Mouse (Mus musculus): ENCODE data around the gene Glis1.
A peak's percentile ranks its signal among the peaks of the same experiment; 100 is the strongest.

Glis1 gene

DNA sequence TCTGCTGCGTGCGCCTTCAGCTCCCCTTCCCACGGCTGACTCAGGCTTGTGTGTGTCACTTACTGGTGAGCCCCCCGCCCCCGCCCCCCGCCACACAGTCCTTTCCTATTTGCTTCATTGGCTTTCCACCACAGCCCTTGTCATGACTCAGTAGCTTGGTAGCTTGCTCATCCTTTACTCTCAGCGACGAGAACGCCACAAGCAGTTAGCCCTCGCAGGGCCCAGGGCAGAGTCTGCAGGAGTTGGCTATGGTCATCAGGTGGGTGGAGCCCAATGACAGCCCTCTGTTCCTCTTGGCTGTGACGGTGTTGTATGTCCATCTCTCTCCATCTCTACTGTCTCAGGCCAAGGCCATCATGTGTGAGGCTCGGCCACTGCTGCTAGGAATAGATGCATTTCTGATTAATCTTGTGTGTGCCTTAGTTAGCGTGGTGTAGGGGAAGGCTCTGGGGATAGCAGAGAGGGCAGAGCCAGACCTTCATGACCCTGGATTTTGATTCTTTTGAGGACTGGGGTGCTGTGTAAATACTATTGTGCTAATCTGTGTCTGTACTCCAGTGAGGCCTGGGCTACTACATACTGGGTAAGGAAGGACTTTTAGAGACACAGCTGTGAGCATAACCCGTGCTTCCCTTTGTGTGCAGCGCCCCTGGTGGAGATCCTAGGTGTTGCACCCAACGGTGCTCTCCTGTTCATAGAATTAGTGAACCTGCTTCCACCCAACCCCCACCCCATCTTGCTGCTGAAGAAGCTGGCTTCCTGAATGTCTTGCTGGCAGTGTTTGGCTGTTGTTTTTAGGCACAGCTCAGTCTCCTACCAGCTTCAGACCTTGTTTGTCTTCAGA, 19.0 kb downstream of the Glis1 start:
- peak; percentile 93 for DNase-seq (ENCODE audit: low spot score)

DNA sequence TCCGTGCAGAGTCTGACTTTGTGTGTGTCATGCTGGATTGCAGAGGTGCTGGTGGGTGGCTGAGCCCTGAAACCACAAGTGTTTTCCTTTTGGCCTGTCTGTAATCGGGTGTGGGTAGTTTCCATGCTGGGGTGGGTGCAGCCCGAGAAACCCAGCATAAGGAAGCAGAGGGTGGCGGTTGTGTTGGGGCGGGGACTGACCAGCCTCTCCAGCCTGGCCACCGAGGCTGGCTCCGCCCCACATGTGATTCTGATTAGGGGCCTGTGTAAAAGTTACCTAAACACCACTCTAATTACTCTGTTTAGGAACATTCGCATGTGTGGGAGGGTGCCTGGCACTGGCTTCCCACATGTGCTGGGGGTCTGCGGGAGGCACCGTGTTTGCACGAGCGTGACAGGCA, 23.2 kb downstream of the Glis1 start:
- DNase-seq (ENCODE audit: low spot score), result peak; percentile 74

DNA sequence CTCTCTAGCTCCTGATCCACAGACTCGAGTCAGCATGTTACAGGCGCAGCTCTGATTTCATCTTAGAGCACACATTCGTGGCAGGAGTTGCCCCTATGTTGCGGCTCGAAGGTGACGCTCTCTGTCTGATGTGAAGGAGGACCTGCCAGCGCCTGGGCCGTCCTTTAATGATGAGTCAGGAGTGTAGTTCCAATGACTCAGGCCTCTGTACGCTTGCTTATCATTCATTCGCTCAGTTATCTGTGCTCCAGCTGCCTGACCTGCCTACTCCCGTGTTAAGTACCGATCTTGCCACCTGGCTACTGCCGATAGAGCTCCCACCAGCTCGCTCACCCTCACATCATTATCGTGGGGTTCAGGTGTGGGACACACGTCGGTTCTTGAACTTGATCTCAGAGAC, 24.5 kb downstream of the Glis1 start:
- DNase-seq (ENCODE audit: low spot score), result no peak

DNA sequence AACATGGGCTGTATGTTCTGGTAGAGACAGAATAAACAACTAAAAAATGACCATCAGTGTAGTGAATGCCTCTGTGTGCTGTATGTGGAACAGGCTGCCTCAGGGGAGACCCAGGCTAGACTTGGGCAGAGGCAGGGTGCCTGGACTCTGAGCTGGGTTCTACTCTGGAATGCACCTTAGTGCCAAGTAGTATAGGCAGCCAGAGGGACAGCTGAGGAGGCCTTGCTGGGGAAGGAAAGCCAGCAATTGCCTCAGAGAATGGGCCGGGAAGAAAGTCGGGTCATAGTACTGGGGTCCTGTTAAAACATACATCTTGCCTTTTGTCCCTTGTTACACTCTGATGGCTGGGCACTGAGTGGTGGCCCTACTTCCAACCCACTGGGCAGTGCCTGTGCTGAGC, 25.1 kb downstream of the Glis1 start:
- no peak for DNase-seq (ENCODE audit: low spot score)

DNA sequence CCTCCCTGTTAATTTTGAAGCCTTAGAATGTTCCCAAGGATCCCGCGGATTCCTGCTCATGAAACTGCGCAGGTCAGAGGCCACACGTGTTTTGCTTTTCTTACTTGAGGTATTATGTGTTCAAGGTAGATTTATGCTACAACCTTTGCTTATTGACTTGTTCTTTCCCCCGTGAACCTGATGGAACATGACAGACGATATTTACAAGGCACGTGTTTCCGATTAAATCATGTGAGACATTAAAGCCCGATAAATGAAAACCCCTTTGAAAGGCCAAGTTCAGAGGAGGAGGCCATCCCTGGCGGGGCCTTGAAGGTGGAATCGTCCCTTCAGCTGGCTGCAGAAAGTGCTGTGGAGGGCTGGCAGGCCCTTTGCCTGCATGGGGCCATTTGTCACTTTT, 26.1 kb downstream of the Glis1 start:
- DNase-seq (ENCODE audit: low spot score), result peak; percentile 66

DNA sequence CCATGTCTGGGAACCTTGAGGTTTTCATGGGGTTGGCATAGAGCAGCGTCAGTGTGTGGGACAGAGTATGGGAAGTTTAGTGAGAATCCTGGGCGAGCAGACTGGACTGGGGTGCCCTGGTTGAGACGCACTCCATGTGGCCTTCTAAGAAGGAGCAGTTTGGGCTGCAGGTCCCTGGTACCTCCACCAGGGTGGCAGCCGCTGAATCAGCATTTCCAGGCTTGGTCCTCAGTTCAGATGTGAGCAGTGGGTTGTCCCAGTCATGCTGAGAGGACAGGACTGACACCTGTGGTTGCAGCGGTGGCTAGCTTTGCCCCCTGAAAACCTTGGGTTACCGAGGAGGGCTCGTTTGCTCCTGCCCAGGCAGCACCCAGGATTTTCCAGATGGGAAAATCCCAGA, 33.4 kb downstream of the Glis1 start:
- no peak for DNase-seq (ENCODE audit: low spot score)

DNA sequence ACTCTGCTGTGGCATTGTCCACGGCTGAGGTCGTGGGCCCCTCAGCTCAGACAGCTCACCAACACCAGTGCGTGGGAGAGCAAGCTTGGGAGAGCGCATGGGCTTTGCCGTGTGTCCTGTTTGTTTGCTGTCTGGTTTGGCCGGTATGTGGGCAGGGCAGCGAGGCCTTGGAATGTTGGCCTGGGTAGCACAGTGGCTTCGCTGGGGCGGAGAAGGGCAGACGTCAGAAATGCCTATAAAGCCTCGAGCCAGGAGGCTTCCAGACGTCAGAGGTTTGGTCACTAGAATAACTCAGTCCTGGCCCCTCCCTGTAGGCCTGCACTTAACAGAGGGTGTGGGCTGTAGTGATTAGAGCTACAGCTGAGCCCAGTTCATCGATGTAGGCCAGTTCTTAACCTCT, 33.9 kb downstream of the Glis1 start:
- no peak for DNase-seq (ENCODE audit: low spot score)

DNA sequence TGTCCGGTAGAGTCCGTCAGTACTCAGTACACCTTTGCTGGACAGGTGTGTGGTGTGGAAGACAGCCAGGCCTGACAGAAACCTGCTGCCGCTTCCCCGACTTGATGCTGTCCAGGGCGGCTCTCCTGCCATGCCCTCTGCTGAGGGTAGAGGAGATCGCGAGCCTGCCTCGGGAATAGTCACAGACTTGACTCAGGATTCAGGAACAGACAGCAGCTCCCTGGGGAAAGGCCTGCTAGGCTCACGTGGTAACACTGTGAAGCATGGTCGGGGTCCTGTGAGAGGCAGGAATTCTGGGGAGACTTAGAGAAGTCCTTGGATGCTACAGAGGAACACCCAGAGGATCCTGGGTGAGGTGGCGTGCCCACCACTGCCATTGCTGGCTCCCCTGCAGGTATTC, 34.4 kb downstream of the Glis1 start:
- no peak for DNase-seq (ENCODE audit: low spot score)

DNA sequence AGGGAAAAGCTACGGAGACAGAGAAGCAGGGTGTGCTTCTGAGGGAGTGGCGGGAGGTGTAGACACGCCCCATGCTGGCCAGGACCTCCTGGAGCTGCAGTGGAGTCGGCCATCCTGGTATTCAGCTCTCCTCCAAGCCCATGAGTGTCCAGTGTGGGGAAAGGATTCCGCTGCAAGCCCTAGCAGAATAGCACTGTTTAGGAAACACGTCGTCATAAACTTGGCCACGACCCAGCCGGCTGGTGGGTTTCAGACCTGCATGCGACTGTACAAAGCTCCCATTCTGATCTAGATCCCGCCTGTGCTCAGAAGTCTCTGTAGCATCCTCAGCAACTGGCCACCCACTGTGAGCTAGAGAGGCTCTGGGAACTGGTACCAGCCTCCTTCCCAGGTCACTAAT, 41.9 kb downstream of the Glis1 start:
- DNase-seq (ENCODE audit: low spot score), result no peak

DNA sequence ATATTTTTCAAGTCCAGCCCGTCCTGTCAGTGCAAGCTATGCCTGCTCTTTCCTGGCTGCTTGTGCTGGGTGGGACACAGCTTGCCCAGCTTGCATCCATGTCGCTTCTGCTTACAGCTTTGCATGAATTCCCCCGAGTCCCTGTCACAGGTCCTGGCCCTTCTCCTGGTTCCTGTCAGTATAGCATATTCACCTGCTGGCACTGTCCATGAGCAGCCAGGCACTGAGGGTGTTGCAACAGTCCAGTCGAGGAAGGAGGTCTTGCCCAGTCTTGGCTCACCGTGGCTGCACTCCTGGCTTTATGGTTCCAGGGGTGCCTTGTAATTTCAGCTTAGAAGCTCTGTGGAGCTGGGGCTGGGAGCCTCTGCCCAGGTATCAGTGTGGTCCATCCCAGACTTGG, 44.6 kb downstream of the Glis1 start:
- no peak for DNase-seq (ENCODE audit: low spot score)

DNA sequence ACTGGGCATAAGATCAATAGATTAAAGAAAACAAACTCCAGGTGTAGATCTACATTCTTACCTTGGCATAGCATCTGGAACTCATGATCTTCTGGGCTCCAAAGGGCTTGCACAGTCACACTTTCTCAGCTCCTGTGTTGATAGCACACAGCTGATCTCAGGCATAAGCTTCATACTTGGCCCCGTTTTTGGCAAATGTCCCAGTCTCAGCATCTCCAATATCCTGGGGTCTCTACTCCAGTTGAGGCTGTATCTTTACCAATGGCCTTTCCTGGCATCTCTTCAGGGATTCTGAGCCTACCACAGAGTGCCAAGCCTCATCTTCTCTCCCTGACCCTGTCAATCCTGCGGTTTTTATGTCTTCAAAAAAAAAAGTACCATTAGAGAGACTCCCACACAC, 48.1 kb downstream of the Glis1 start:
- DNase-seq (ENCODE audit: low spot score), result no peak

DNA sequence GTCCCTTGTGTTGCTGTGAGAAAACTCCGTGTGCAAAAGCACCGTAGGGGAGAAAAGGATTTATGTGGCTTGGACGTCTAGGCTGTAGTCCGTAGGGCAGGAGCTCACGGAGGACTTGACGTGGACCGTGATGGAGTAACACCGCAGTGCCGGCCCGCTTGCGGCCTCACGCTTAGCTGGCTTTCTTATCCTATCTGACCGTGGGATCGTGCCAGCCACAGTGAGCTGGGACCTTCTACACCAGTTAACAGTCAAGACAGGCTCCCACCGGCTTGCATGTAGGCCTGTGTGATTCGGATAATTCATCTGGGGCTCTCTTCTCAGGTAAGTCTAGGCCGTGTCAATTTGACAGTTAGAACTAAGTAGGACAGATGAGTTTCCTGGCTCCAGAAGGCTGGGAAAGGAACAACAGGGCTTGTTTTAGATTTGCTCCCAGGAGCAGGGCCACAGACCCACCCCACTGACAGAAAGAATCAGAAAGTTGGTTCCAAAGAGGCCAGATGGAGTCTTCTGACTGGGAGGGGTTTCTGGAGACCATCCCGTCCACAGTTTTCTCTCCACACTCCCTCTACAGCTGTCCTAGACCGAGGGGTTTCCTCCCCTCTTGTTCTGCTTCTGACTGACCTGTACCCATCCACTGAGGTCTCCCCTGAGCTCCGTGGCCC, 49.3 kb downstream of the Glis1 start:
- DNase-seq (ENCODE audit: low spot score), result no peak

DNA sequence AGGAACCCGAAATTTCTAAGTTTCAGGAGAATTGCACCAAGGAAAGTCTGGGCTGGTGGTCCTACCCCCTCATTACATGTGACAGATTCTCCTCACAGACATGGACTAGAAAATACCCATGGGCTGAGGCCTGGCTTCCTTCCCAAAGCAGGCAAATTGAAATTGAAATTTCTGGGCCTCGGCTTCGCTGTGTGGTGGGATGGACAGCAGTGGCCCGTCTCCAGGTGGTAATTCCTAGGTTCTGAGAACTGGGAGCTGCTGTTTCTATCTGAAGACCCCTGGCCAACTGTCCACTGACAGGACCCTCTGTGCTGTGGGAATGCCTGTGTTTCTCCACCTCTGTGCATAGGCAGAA, 49.8 kb downstream of the Glis1 start:
- DNase-seq (ENCODE audit: low spot score), result no peak

DNA sequence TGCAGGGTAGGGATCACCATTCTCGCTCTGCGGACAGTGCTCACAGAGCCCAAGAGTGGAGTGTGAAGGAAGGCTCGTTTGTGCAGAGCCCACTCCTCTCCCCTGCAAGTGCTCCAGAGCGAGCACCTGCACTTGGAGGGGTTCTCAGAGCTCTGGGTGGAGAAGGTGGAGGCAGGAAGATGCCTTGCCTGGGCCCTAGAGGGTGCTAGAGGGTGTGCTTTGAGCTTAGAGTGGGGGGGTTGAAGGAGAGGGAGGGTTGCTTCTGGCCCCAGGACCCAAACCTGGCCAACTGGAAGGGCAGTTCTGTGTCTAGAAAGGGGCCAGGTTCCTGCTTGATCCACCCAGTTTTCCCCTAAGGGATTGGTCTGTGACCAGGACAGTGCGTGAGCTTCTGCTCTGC, 51.5 kb downstream of the Glis1 start:
- no peak for DNase-seq (ENCODE audit: low spot score)

DNA sequence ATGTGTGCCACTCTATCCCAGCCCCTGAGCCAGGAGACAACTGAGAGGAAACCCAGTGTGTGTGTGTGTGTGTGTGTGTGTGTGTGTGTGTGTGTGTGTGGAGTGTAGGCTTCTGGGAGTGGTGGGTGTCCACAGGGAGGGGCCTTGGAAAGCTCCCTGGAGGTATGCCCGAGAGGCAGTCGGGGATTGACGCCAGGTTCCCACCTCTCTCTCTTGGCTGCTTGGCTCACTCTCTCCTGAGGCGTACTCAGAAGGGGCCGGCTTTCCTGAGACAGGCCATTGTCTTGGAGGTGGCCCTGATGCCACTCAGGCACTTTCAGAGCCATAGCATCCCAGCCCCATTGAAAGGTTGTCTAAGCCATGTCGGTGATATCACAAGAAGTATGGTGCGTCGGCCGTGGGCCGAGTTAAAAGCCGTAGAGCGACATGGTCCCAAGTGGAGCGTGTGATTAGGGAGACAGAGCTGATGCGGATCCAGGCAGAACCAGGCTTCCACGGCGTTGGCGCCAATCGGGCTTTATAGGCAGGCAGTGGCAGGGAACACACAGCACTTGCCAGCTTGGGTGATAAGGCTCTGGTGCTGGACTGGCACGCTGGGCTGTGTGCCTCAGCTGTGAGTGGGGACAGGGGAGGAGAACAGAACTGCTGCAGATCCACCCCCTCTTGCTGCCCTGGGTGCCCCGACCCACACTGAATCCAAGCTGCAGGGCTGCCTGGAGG, 54.9 kb downstream of the Glis1 start:
- no peak for DNase-seq (ENCODE audit: low spot score)

DNA sequence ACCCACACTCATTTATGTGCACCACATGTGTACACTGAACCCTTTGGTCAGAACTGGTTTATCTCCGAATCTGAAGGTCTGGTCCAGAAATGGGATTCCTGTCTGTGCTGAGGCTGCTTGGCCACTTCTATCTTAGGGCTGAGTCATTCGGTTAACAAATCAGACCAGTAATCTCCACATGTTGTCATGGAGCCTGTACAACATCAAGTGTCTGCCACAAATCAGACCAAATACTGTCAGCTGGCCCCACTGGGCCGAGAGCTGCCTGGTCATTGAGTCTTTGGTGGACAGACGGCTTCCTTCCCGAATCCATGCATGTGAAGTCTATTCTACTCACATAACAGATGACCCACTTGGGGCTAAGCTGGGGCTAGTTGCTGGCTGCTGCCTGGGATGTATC, 58.6 kb downstream of the Glis1 start:
- no peak for DNase-seq (ENCODE audit: low spot score)

DNA sequence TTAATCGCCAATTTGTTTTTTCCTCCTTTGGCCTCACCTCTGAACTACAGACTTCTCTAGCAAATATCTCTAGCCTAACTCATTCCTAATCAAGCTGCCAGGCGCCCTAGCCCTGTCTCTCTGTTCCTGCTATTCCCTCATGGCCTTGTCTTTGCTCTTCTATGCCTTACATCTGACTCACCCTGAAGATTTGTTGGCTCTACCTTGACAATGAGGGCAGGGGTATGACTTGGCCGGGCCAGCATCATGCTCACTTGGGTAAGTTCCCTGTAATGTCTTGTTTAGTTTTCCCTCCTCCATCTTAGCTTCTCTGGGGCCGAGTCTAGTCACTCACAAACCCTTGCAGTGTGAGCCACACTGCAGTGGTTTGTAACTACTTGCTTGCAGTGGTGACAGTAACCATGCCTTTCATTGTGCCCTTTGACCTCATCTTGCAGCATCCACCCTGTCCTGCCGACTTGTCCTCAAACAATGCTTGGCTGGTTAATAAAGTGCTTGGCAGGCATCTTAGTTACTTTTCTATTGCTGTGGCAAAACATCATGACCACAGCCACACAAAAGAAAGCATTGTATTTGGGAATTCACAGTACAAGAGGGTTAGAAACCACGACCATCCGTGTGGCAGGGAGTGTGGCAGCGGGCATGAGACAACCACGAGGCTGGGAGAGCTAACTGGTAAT, 61.5 kb downstream of the Glis1 start:
- no peak for DNase-seq (ENCODE audit: low spot score)

DNA sequence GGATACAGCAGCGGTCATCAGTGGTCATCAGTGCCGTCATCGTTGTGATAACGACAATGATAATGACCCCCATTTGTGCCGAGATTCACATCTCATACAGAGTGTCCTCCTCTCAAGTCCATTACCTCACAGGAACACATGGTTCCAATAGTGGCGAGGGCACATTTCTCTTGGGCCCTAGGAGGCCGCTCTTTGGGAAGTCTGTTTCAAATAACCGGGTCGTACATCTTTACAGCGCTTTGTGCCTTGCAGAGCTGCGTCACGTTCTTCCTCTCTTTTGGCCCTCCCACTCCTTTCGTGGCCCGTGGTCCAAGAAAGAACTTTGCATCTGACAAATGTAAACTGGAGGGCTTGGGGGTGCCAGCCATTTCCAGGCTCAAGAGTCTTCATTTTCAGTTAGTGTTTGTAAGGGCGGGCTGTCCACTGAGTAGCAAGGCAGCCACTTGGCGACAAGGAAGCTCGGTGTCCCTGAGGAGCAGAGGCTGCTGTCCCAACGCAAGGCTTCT, 63.1 kb downstream of the Glis1 start:
- DNase-seq (ENCODE audit: low spot score), result peak; percentile 47

DNA sequence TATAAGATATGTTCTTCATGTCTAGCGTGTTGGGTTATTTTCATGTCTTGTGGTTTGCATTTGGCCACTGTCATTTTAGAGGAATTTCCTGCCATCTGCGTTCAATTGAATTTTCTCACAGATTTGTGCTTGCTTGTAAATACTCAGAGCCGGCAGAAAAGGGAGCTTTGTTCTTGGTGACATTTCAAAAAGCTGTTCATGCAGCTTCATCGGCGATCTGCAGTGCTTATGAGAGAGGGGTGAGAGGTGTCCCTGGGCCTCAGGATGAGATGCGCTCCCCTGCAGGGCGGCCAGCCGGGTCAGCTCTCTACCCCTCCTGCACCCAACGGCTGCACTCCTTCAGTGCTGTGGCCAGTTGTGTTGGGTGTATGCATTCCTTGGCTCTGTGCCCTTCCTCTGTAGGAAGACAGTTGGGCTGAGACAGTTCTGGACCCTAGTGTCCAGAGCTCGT, 68.2 kb downstream of the Glis1 start:
- no peak for DNase-seq (ENCODE audit: low spot score)

DNA sequence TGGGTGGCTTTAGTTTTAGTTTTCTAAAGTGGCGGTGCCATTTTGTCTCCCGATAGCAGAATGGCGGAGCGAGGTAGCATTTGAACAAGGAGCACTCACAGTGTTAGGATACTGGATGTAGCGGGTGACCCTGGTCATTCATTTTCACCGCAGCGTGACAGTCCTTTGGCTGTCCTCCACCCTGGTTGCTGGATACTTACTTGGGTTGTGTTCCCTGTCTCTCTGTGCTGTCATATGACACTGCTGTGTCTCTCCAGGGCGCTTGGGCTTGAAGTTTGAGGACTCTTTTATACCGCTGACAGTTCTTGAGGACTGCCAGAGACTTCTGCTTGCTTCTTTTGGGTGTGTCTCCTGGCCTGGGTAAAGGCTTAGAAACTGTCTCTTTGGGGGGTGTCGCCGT, 80.6 kb downstream of the Glis1 start:
- no peak for DNase-seq (ENCODE audit: low spot score)

DNA sequence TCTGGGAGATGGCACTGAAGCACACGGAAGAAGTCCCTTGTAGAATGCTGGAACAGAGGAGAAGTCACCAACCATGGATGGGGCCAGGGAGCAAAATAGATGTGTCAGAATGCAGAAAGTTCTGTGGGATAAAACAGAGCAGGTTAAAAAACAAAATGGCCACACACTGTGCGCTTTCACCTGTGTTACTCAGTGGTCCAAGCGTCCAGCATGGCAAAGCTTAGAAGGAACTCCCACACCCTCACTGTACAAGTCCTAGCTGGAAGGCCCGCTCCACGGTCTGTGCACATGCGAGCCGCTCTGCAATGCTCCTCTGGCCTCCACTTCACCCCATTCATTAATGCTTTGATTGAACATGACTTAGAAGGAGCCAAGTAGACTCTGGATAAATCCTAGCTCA, 81.2 kb downstream of the Glis1 start:
- no peak for DNase-seq (ENCODE audit: low spot score)

DNA sequence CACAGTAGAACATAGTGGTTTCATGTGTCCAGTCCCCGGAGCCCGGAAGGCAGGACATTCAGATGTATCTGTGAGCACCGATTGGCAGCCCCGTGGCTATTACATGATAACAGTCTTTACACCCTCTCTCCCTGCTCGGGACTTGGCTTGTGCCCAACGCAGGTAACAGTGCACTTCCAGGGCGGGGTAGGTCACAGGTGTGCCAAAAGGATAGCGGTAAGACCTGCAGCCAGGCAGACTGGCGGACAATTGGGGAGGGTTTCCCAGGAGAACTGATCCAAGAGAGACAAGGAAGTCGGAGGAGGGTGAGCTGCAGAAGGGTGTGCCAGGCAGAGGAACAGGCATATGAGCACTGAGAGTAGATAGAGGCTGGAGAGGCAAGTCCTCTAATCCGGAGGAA, 84.4 kb downstream of the Glis1 start:
- DNase-seq (ENCODE audit: low spot score), result no peak

Measured in embryo, embryonic 10 days (tissue).